Mouse (Mus musculus) naive thymus-derived CD4-positive, alpha-beta T cell, adult 2 months (primary cell): ENCODE measurements at regions not wholly inside any gene's neighbourhood (a gene's known extent, or its start where the extent isn't known, plus 50 kb on each side); places are given as distances from the start of the nearest gene placed in this dataset.

Experiments used
- DNase-seq: peaks from one replicate; pipeline ENCODE4 v3.0.0-alpha.2; 2011; ENCODE audit warnings: low read depth

- no peak for DNase-seq
These were observed 64.8 kb upstream of the Peli2 start for GRCm38 (mm10) chr14:48055861-48056260.

- DNase-seq, result no peak
These were observed 62.3 kb upstream of the Peli2 start for GRCm38 (mm10) chr14:48058234-48058868.

GRCm38 (mm10) chr14:48059664-48060455 lies 60.8 kb upstream of the Peli2 start:
- no peak for DNase-seq

GRCm38 (mm10) chr14:48068641-48069040 lies 52.0 kb upstream of the Peli2 start:
- no peak for DNase-seq
